Mouse (Mus musculus): ENCODE data around the gene Vmn1r114.
"Not testable (repeated sequence)": the region's sequence is repeated elsewhere in the genome, so short reads cannot be mapped to it uniquely, and the experiment has no call there.

The Vmn1r114 gene

DNA sequence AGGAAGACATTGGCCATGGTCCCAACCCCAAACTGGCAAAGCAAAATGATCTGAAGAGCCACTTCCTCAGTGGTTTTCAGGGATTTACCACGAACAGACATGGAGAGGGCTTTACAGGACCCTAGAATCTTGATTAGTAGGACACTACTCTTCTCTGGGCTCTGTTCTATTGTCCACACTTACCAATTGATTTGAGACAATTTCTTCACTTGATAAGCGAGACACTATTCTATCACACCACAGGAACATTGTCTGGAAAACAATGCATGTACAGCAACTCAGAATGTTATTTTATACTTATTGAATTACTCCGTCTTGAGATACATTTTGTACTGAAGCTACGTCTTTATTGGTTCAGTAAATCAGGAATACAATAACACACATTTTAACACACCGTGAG lies at the start of gene Vmn1r114:
TSS of gene Vmn1r114 (minus strand) at position 101 of the 400 bp plus-strand sequence.
- not testable (repeated sequence) for DNase-seq (ENCODE audit: low spot score)

DNA sequence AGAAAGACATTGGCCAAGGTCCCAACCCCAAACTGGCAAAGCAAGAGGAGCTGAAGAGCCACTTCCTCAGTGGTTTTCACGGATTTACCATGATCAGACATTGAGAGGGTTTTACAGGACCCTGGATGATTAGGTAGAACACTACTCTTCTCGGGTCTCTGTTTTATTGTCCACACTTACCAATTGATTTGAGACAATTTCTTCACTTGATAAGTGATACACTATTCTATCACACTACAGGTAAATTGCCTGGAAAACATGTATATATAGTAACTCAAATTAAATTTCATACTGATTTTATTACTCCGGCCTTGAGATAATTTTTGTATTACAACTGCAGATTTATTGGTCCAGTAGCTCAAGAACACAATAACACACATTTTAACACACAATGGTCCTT lies 32.9 kb upstream of the Vmn1r114 start, which contains the start of gene Vmn1r115:
TSS of gene Vmn1r115 (minus strand) at position 101 of the 400 bp plus-strand sequence.
- DNase-seq (ENCODE audit: low spot score): not testable (repeated sequence)

DNA sequence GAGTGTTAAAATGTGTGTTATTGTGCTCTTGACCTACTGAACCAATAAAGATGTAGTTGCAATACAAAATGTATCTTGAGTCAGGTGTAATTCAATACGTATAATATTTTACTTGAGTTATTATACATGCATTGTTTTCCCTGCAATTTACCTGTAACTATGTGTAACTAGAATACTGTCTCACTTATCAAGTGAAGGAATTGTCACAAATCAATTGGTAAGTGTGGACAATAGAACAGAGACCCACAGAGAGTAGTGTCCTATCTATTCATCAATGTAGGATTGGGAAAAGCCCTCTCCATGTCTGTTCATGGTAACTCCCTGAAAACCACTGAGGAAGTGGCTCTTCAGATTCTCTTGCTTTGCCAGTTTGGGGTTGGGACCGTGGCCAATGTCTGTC lies 25.0 kb downstream of the Vmn1r114 start, which contains the start of gene Vmn1r113:
TSS of gene Vmn1r113 (plus strand) at position 301 of the 400 bp plus-strand sequence.
- DNase-seq (ENCODE audit: low spot score): not testable (repeated sequence)

DNA sequence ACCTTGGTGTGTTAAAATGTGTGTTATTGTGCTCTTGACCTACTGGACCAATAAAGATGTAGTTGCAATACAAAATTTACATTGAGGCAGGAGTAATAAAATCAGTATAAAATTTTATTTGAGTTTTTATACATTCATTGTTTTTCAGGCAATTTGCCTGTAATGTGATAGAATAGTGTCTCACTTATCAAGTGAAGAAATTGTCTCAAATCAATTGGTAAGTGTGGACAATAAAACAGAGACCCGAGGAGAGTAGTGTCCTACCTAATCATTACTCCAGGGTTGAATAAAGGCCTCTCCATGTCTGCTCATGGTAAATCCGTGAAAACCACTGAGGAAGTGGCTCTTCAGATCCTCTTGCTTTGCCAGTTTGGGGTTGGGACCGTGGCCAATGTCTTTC lies 41.1 kb downstream of the Vmn1r114 start, which contains the start of gene Vmn1r112:
TSS of gene Vmn1r112 (plus strand) at position 301 of the 400 bp plus-strand sequence.
- DNase-seq (ENCODE audit: low spot score): not testable (repeated sequence)
